ENCODE assay signal across 21 mouse cellular contexts in genomic region chr3:136109411-136110139, GRCm38 (mm10).
A peak's percentile ranks its signal among the peaks of the same experiment; 100 is the strongest.
DNase-seq lines count a peak whose midpoint lies in the region; ATAC-seq and TF ChIP-seq lines count a peak whose summit lies in the region.
"Had no signal": no experiment of that assay in that cellular context is flagged by ENCODE, and none has a peak within 500 bp of the region (broad histone marks: within the 10 kb centered on the region; RNA-seq: fewer than 3 reads in every experiment).

No protein-coding gene starts in this region.

- no peak for TF ChIP-seq CTCF in liver, adult 2 months (IDR thresholded peaks at IDR 0.05; ENCODE audit: low read depth, low read length)
- no peak for TF ChIP-seq CTCF in forebrain, postnatal 0 days (IDR thresholded peaks at IDR 0.05; ENCODE audit: low read depth)

- no peaks in the 10 kb centered on the region for H3K36me3 ChIP-seq in forebrain, embryonic 13.5 days (ENCODE audit: poor library complexity, severe bottlenecking)
- H3K36me3 ChIP-seq in forebrain, embryonic 10.5 days (replicated peaks): no peaks in the 10 kb centered on the region
- H3K36me3 ChIP-seq in liver, adult 2 months (ENCODE audit: control insufficient read depth, insufficient read depth, low read length): no peaks in the 10 kb centered on the region
- H3K36me3 ChIP-seq in liver, embryonic 12.5 days: no peaks in the 10 kb centered on the region
- H3K36me3 ChIP-seq in forebrain, postnatal 0 days (ENCODE audit: insufficient read depth): no peaks in the 10 kb centered on the region
- H3K36me3 ChIP-seq: embryonic facial prominence, embryonic 12.5 days; heart, embryonic 13.5 days; hindbrain, embryonic 15.5 days; limb, embryonic 10.5 days had no signal

- H3K4me2 ChIP-seq in forebrain, embryonic 13.5 days: no peak overlapping the region
- H3K4me2 ChIP-seq in liver, embryonic 12.5 days: no peak overlapping the region
- H3K4me2 ChIP-seq in forebrain, postnatal 0 days (ENCODE audit: low read depth): no peak overlapping the region
- H3K4me2 ChIP-seq: embryonic facial prominence, embryonic 12.5 days; heart, embryonic 13.5 days; hindbrain, embryonic 15.5 days; liver, embryonic 11.5 days had no signal

- H3K4me1 ChIP-seq in forebrain, embryonic 13.5 days: no peaks in the 10 kb centered on the region
- H3K4me1 ChIP-seq in forebrain, embryonic 10.5 days: no peaks in the 10 kb centered on the region
- H3K4me1 ChIP-seq in liver, adult 2 months (ENCODE audit: control insufficient read depth, insufficient read depth, low read length): no peaks in the 10 kb centered on the region
- no peaks in the 10 kb centered on the region for H3K4me1 ChIP-seq in liver, embryonic 12.5 days
- H3K4me1 ChIP-seq in forebrain, postnatal 0 days (ENCODE audit: insufficient read depth): no peaks in the 10 kb centered on the region
- H3K4me1 ChIP-seq: embryonic facial prominence, embryonic 12.5 days; heart, embryonic 13.5 days; hindbrain, embryonic 15.5 days; limb, embryonic 10.5 days had no signal

- TF ChIP-seq POLR2A in liver, adult 2 months (IDR thresholded peaks at IDR 0.05; ENCODE audit: extremely low read depth, insufficient read depth, low read length): no peak

- H3K27me3 ChIP-seq in forebrain, embryonic 13.5 days: no peaks in the 10 kb centered on the region
- no peaks in the 10 kb centered on the region for H3K27me3 ChIP-seq in forebrain, embryonic 10.5 days (ENCODE audit: poor library complexity, severe bottlenecking)
- no peaks in the 10 kb centered on the region for H3K27me3 ChIP-seq in liver, adult 2 months (ENCODE audit: control insufficient read depth, insufficient read depth, low read length)
- H3K27me3 ChIP-seq in liver, embryonic 12.5 days (replicated peaks): no peaks in the 10 kb centered on the region
- no peaks in the 10 kb centered on the region for H3K27me3 ChIP-seq in forebrain, postnatal 0 days (ENCODE audit: insufficient read depth, low read length)
- H3K27me3 ChIP-seq: embryonic facial prominence, embryonic 12.5 days; heart, embryonic 13.5 days; hindbrain, embryonic 15.5 days had no signal

- H3K27ac ChIP-seq in forebrain, embryonic 13.5 days: no peak overlapping the region
- no peak overlapping the region for H3K27ac ChIP-seq in forebrain, embryonic 10.5 days
- H3K27ac ChIP-seq in liver, adult 2 months (replicated peaks; ENCODE audit: insufficient read depth, low read depth, low read length): no peak overlapping the region
- no peak overlapping the region for H3K27ac ChIP-seq in liver, embryonic 12.5 days
- no peak overlapping the region for H3K27ac ChIP-seq in forebrain, postnatal 0 days (ENCODE audit: low read depth, low read length)
- H3K27ac ChIP-seq: embryonic facial prominence, embryonic 12.5 days; heart, embryonic 13.5 days; hindbrain, embryonic 15.5 days; limb, embryonic 10.5 days had no signal

- H3K79me2 ChIP-seq in liver, adult 2 months (ENCODE audit: control insufficient read depth, insufficient read depth, low read length): no peaks in the 10 kb centered on the region

- no peak overlapping the region for H3K9ac ChIP-seq in forebrain, embryonic 13.5 days
- H3K9ac ChIP-seq in liver, adult 2 months (ENCODE audit: low read depth, low read length): no peak overlapping the region
- no peak overlapping the region for H3K9ac ChIP-seq in liver, embryonic 12.5 days
- H3K9ac ChIP-seq in forebrain, postnatal 0 days: no peak overlapping the region
- H3K9ac ChIP-seq: embryonic facial prominence, embryonic 12.5 days; heart, embryonic 13.5 days; hindbrain, embryonic 15.5 days had no signal

- ATAC-seq in forebrain, embryonic 13.5 days: 0 out of 2 replicates have a peak, but pooled peaks have one; percentile 45
- no peak for ATAC-seq in liver, embryonic 12.5 days
- peak; percentile 65; the same call in 1 of the 2 replicates for ATAC-seq in forebrain, postnatal 0 days
- ATAC-seq: intestine, embryonic 16.5 days had no signal

- H3K4me3 ChIP-seq in forebrain, embryonic 13.5 days: no peak overlapping the region
- H3K4me3 ChIP-seq in forebrain, embryonic 10.5 days: no peak overlapping the region
- no peak overlapping the region for H3K4me3 ChIP-seq in liver, adult 2 months (ENCODE audit: insufficient read depth, low read depth, low read length)
- no peak overlapping the region for H3K4me3 ChIP-seq in liver, embryonic 12.5 days
- no peak overlapping the region for H3K4me3 ChIP-seq in forebrain, postnatal 0 days (ENCODE audit: low read depth, low read length)
- H3K4me3 ChIP-seq: embryonic facial prominence, embryonic 12.5 days; erythroblast, embryonic 14.5 days; heart, embryonic 13.5 days; hindbrain, embryonic 15.5 days; limb, embryonic 10.5 days had no signal

- WGBS in forebrain, embryonic 13.5 days: 78% methylated on average over 6 of the region's 6 CpGs
- 90% methylated on average over 6 of the region's 6 CpGs for WGBS in forebrain, embryonic 10.5 days
- 80% methylated on average over 6 of the region's 6 CpGs for WGBS in liver, adult 2 months
- 64% methylated on average over 6 of the region's 6 CpGs for WGBS in liver, embryonic 12.5 days (ENCODE audit: insufficient replicate concordance)
- 56% methylated on average over 6 of the region's 6 CpGs for WGBS in forebrain, postnatal 0 days

- DNase-seq in forebrain, embryonic 10.5 days (ENCODE audit: extremely low spot score, low spot score): no peak
- DNase-seq in liver, adult 2 months (ENCODE audit: extremely low read depth, low read depth, low spot score): peak; percentile 8
- peak; percentile 14 for DNase-seq in cerebellum, adult 8-10 months
- peak; percentile 52 for DNase-seq in forebrain, postnatal 0 days
- DNase-seq in urinary bladder, postnatal 10 days (ENCODE audit: low spot score): no peak
- DNase-seq in kidney, adult 9 months: no peak
- DNase-seq: adrenal gland, adult 2 months; gastrocnemius, postnatal 14 days; heart, adult 18-20 months; heart, postnatal 36 days; lung, adult 2 months; lung, postnatal 4 days had no signal

- H3K9me3 ChIP-seq in forebrain, embryonic 13.5 days (replicated peaks): no peaks in the 10 kb centered on the region
- no peaks in the 10 kb centered on the region for H3K9me3 ChIP-seq in forebrain, embryonic 10.5 days
- H3K9me3 ChIP-seq in liver, embryonic 12.5 days (replicated peaks): no peaks in the 10 kb centered on the region
- H3K9me3 ChIP-seq in forebrain, postnatal 0 days (ENCODE audit: low read length): no peaks in the 10 kb centered on the region
- H3K9me3 ChIP-seq: embryonic facial prominence, embryonic 12.5 days; heart, embryonic 13.5 days; hindbrain, embryonic 15.5 days; limb, embryonic 10.5 days had no signal

Comparison
In these comparisons a context has a peak if more than half of its experiments do, and no peak if none do; other contexts are left out.
1. DNase-seq: peak in liver, adult 2 months (single experiment), cerebellum, adult 8-10 months (single experiment) and forebrain, postnatal 0 days (single experiment); none in forebrain, embryonic 10.5 days (single experiment), urinary bladder, postnatal 10 days (single experiment) and kidney, adult 9 months (single experiment).